8 mouse cellular contexts compared by ENCODE assay signal in genomic region chr6:47453522-47454130, GRCm38 (mm10). TPM values are rescaled to one million over a fixed set of nuclear protein-coding genes. Genes with fewer than 3 reads are reported as not detected.
DNase-seq lines count a peak whose midpoint lies in the region; ATAC-seq and TF ChIP-seq lines count a peak whose summit lies in the region.

No protein-coding gene starts in this region.

- no peaks in the 10 kb centered on the region for H3K9me3 ChIP-seq in heart, embryonic 12.5 days (replicated peaks)
- H3K9me3 ChIP-seq in hindbrain, embryonic 14.5 days (ENCODE audit: control insufficient read depth, low read length) = no peaks in the 10 kb centered on the region

- no peak for TF ChIP-seq CTCF in embryonic fibroblast, embryonic 13.5 days (IDR thresholded peaks at IDR 0.05; ENCODE audit: borderline replicate concordance, insufficient read depth, low read length)
- 0 out of 2 replicates have a peak, but pooled peaks have one; percentile 13 for TF ChIP-seq CTCF in thymus, adult 2 months (IDR thresholded peaks at IDR 0.05; ENCODE audit: borderline replicate concordance, control insufficient read depth, extremely low read depth, insufficient read depth, low read length, poor library complexity)

- peak; percentile 58 for ATAC-seq in heart, embryonic 12.5 days (ENCODE audit: insufficient number of reproducible peaks, low FRiP score)
- peak; percentile 63 for ATAC-seq in hindbrain, embryonic 14.5 days (ENCODE audit: low FRiP score)

- WGBS in heart, embryonic 12.5 days = under 1% methylated on average over 42 of the region's 42 CpGs
- under 1% methylated on average over 40 of the region's 42 CpGs for WGBS in hindbrain, embryonic 14.5 days
- WGBS in thymus, adult 2 months = under 1% methylated on average over 42 of the region's 42 CpGs

- H3K4me2 ChIP-seq in heart, embryonic 12.5 days = peak overlapping the region; percentile 71
- peak overlapping the region; percentile 85 for H3K4me2 ChIP-seq in hindbrain, embryonic 14.5 days (replicated peaks)

- peaks cover 16% of the 10 kb centered on the region for H3K4me1 ChIP-seq in heart, embryonic 12.5 days (replicated peaks)
- H3K4me1 ChIP-seq in embryonic fibroblast, embryonic 13.5 days (ENCODE audit: control insufficient read depth, insufficient read depth, low read length) = no peaks in the 10 kb centered on the region
- peaks cover 19% of the 10 kb centered on the region for H3K4me1 ChIP-seq in hindbrain, embryonic 14.5 days (replicated peaks; ENCODE audit: control insufficient read depth, insufficient read depth, low read length)
- H3K4me1 ChIP-seq in thymus, adult 2 months (replicated peaks; ENCODE audit: control insufficient read depth, insufficient read depth, low read length) = peaks cover 5% of the 10 kb centered on the region

- H3K4me3 ChIP-seq in heart, embryonic 12.5 days = peak overlapping the region; percentile 96
- peak overlapping the region; percentile 99 for H3K4me3 ChIP-seq in embryonic fibroblast, embryonic 13.5 days (ENCODE audit: insufficient read depth, low read length)
- H3K4me3 ChIP-seq in hindbrain, embryonic 14.5 days (replicated peaks; ENCODE audit: low read length) = peak overlapping the region; percentile 97
- peak overlapping the region; percentile 100 for H3K4me3 ChIP-seq in thymus, adult 2 months (ENCODE audit: control insufficient read depth, insufficient read depth, low read length)

- no peak for DNase-seq in heart, adult 8-10 months (ENCODE audit: low spot score)
- DNase-seq in MN1 (ENCODE audit: low spot score) (peak; percentile 69), liver (peak; percentile 75)
- peak; percentile 59 for DNase-seq in hindbrain, embryonic 14.5 days (ENCODE audit: low spot score)
- DNase-seq in natural killer cell, adult 2 months (ENCODE audit: low spot score in 2 of 2) = peak; percentile 33 to 36
- peak; percentile 51 for DNase-seq in thymus, adult 2 months

- no peaks in the 10 kb centered on the region for H3K27me3 ChIP-seq in heart, embryonic 12.5 days (replicated peaks)
- no peaks in the 10 kb centered on the region for H3K27me3 ChIP-seq in hindbrain, embryonic 14.5 days (ENCODE audit: control insufficient read depth, insufficient read depth, low read length)
- no peaks in the 10 kb centered on the region for H3K27me3 ChIP-seq in thymus, adult 2 months (ENCODE audit: control insufficient read depth, insufficient read depth, low read length)

- peak overlapping the region; percentile 99 for H3K27ac ChIP-seq in heart, embryonic 12.5 days (ENCODE audit: poor library complexity, severe bottlenecking)
- peak overlapping the region; percentile 78 for H3K27ac ChIP-seq in embryonic fibroblast, embryonic 13.5 days (ENCODE audit: insufficient read depth, low read length)
- peak overlapping the region; percentile 97 for H3K27ac ChIP-seq in hindbrain, embryonic 14.5 days
- no peak overlapping the region; the same call in 1 of the 2 replicates for H3K27ac ChIP-seq in thymus, adult 2 months (ENCODE audit: control insufficient read depth, insufficient read depth, low read length)

- no peak for TF ChIP-seq POLR2A in embryonic fibroblast, embryonic 13.5 days (IDR thresholded peaks at IDR 0.05; ENCODE audit: low read depth, low read length)
- TF ChIP-seq POLR2A in thymus, adult 2 months (IDR thresholded peaks at IDR 0.05; ENCODE audit: control insufficient read depth, extremely low read depth, insufficient read depth, low read length, poor library complexity) = no peak

- peak overlapping the region; percentile 98 for H3K9ac ChIP-seq in heart, embryonic 12.5 days
- H3K9ac ChIP-seq in hindbrain, embryonic 14.5 days = peak overlapping the region; percentile 96

- no peaks in the 10 kb centered on the region for H3K36me3 ChIP-seq in heart, embryonic 12.5 days
- H3K36me3 ChIP-seq in hindbrain, embryonic 14.5 days (replicated peaks; ENCODE audit: control insufficient read depth, insufficient read depth) = no peaks in the 10 kb centered on the region
- no peaks in the 10 kb centered on the region for H3K36me3 ChIP-seq in thymus, adult 2 months (ENCODE audit: control insufficient read depth, insufficient read depth, low read length)

RNA-seq across cellular contexts. Expression of gene Cul1, which starts 0.4 kb away (rescaled TPM):
- polyA plus RNA-seq in heart, embryonic 12.5 days (2016; fragmentation: Nextera tagmentation; extraction: Ambion mirVana) = 124 and 132 TPM in 2 replicates
- total RNA-seq in heart, adult 8-10 months (2022) = 10 to 100 TPM; 57.7 to 67.0 (median 61.7) TPM
- polyA plus RNA-seq in embryonic fibroblast, embryonic 13.5 days (2011; ENCODE audit: insufficient read length, low read depth, missing spikeins) = 147 and 221 TPM in 2 replicates
- polyA plus RNA-seq in hindbrain, embryonic 14.5 days (2014; fragmentation: Nextera tagmentation; extraction: Ambion mirVana) = 127 and 142 TPM in 2 replicates
- polyA plus RNA-seq in thymus, adult 2 months (2012; rRNA removed) = 20.7 and 23.4 TPM in 2 replicates
